Mouse (Mus musculus) embryonic facial prominence, embryonic 13.5 days (tissue): ENCODE measurements around the gene Ltf. TPM values are rescaled to one million over a fixed set of nuclear protein-coding genes. Genes with fewer than 3 reads are reported as not detected.

ENCODE experiments used
- ATAC-seq: fragments of 200-750 bp; cut with Nextera tagmentation; 2 replicates; pipeline ENCODE4 v1.8.0; 2017; ENCODE audit warnings: low read depth; ENCODE audit not compliant: insufficient number of reproducible peaks, insufficient read depth, low FRiP score, low TSS enrichment
- H3K27ac ChIP-seq: fragments of 300-500 bp; sonication (generic); 2 replicates; pipeline ENCODE4 v1.5.1; 2015; ENCODE audit warnings: moderate library complexity, mild to moderate bottlenecking, inconsistent platforms
- H3K27me3 ChIP-seq: fragments of 300-500 bp; sonication (generic); 2 replicates; pipeline ENCODE4 v1.6.1; 2015; ENCODE audit warnings: mild to moderate bottlenecking, inconsistent platforms
- H3K36me3 ChIP-seq: fragments of 300-500 bp; sonication (generic); 2 replicates; pipeline ENCODE4 v1.6.1; 2015; ENCODE audit warnings: mild to moderate bottlenecking, inconsistent platforms
- H3K4me1 ChIP-seq: fragments of 300-500 bp; sonication (generic); 2 replicates; pipeline ENCODE4 v1.6.1; 2015; ENCODE audit warnings: inconsistent platforms
- H3K4me2 ChIP-seq: fragments of 300-500 bp; sonication (generic); 2 replicates; pipeline ENCODE4 v1.6.1; 2015; ENCODE audit warnings: moderate library complexity, mild to moderate bottlenecking, inconsistent platforms
- H3K4me3 ChIP-seq: fragments of 300-500 bp; sonication (generic); 2 replicates; pipeline ENCODE4 v1.5.1; 2015; ENCODE audit warnings: mild to moderate bottlenecking, inconsistent platforms
- H3K9ac ChIP-seq: fragments of 300-500 bp; sonication (generic); 2 replicates; pipeline ENCODE4 v1.6.1; 2015; ENCODE audit warnings: mild to moderate bottlenecking, inconsistent platforms
- H3K9me3 ChIP-seq: fragments of 300-500 bp; sonication (generic); 2 replicates; pipeline ENCODE4 v1.6.1; 2016; ENCODE audit warnings: inconsistent platforms
- WGBS: fragments of 180-500 bp; shearing (Covaris S2); methylation state at CpG from one replicate; pipeline ENCODE4 v1.1.7; 2015; ENCODE audit warnings: mixed read lengths; 5-methylcytosine and 5-hydroxymethylcytosine counted together
- polyA plus RNA-seq: library from polyadenylated mRNA; unstranded; fragments of >200 nt; fragmentation: Nextera tagmentation; extraction: Ambion mirVana; gene quantifications from 2 replicates; pipeline ENCODE4 v1.2.1, GENCODE M21; 2015

Gene Ltf
- polyA plus RNA-seq = 0.46 and 1.6 TPM in 2 replicates

DNA sequence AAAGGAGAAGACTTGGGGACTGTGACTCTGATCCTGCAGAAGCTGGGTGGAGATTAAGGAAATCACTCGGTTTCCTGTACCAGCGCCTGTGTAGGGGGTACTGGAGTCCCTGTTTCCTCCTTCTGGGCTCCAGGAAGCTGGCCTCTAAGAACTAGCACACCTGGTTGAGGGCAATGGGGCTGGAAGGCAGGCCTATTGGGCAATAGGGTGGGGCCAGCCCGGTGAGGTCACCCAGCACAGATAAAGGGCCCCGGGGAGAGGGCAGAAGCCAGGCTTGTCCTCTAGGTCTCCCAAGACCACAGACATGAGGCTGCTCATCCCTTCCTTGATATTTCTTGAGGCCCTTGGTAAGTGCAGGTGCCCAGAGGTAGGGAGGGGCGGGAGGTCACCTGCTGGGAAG is at the start of gene Ltf:
Gene Ltf, plus strand, starts transcription at position 250 of the 400 bp plus-strand sequence.
- H3K27me3 ChIP-seq = no peaks in the 10 kb centered on the region
- no peak within 1 kb of the TSS for H3K4me3 ChIP-seq
- no peak within 1 kb of the TSS for H3K27ac ChIP-seq
- no peak within 1 kb of the TSS for H3K9ac ChIP-seq
- 85% methylated on average over 5 of the region's 5 CpGs for WGBS
- no peak within 1 kb of the TSS for H3K4me2 ChIP-seq
- H3K4me1 ChIP-seq = no peaks in the 10 kb centered on the region
- H3K9me3 ChIP-seq = no peaks in the 10 kb centered on the region
- no peak for ATAC-seq
- H3K36me3 ChIP-seq = no peaks in the 10 kb centered on the region

DNA sequence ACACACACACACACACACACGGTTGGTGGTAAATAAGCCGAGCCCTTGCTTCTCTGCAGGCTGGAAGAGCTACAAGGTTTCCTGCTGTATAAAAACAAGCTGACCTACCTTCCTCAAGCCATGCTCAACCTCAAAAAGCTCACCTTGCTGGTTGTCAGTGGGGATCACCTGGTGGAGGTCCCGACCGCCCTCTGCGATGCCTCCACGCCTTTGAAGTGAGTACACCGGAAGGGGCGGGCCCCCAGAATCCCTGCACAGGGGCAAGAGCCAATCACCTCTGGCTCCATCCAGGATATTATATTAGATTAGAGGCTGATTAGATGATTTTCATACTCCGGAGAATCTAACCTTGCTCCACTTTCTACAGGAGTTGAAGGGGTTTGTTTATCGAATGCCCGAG is 39.7 kb upstream of the Ltf start:
- ATAC-seq = no peak
- Histone ChIP-seq H3K36me3 (no peaks in the 10 kb centered on the region), H3K27ac (no peak overlapping the region), H3K9ac (no peak overlapping the region), H3K4me2 (no peak overlapping the region), H3K4me1 (no peaks in the 10 kb centered on the region), H3K27me3 (no peaks in the 10 kb centered on the region), H3K4me3 (no peak overlapping the region), H3K9me3 (no peaks in the 10 kb centered on the region)
- WGBS = 89% methylated on average over 11 of the region's 11 CpGs

DNA sequence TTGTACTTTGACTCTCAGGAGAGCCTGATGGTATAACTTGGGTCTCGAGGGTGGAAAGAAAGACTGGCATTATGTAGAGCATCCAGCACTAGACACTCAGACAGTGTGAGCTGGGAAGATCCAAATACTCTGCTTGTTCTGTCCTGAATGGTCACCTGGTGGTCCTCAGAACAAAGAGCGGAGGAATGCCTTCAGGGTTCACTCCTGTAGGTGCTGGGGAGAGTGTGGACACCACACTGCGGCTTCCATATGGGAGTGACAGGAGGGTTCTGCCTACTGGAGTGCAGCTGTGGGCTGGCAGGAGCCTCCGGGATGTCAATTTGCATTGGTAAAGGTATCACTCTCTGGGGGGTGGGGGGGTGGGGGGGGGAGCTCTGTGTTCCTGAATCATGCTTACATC is 36.7 kb upstream of the Ltf start:
- H3K36me3 ChIP-seq = no peaks in the 10 kb centered on the region
- no peaks in the 10 kb centered on the region for H3K4me1 ChIP-seq
- H3K9ac ChIP-seq = no peak overlapping the region
- 53% methylated on average over 4 of the region's 4 CpGs for WGBS
- no peak for ATAC-seq
- no peaks in the 10 kb centered on the region for H3K27me3 ChIP-seq
- H3K4me2 ChIP-seq = no peak overlapping the region
- H3K9me3 ChIP-seq = no peaks in the 10 kb centered on the region
- H3K27ac ChIP-seq = no peak overlapping the region
- no peak overlapping the region for H3K4me3 ChIP-seq

DNA sequence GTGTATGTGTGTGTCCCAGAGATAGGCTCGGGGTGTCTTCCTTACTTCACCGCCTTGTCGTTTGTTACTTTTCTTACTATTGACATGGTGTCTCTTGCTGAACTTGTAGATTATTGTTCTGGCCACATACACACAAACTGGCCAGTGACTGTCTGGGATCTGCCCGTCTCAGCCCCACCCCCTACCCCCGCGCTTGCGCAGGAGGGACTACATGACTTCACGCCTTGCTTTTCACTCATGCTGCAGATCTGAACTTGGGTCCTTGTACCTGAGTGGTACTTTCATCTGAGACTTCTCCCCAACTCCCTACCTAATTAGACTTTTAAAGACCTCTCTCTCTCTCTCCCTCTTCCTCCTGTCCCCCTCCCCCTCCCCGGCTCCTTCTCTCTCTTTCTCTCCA is 35.0 kb upstream of the Ltf start:
- Histone ChIP-seq H3K4me1 (no peaks in the 10 kb centered on the region), H3K4me2 (no peak overlapping the region), H3K27me3 (no peaks in the 10 kb centered on the region), H3K9me3 (no peaks in the 10 kb centered on the region), H3K9ac (no peak overlapping the region), H3K4me3 (no peak overlapping the region), H3K36me3 (no peaks in the 10 kb centered on the region), H3K27ac (no peak overlapping the region)
- ATAC-seq = no peak
- WGBS = 89% methylated on average over 9 of the region's 9 CpGs

DNA sequence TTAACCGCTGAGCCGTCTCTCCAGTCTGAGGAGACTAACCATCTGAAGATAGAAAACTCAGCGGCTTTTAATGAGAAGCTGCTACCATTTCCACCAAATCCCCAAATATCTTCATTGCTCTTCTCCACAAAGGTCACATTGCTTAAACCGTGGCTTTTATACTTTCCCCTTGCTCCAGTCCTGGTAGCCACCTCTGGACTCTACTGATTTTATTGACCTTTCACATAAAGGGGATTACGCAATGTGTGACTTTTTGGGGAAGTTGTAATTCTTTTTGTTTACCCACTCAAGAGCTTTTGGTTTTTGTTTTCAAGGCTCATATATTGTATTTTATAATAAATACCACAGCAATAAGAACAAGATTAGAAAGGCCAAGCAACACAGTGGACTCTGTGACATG is 33.5 kb upstream of the Ltf start:
- no peak overlapping the region for H3K4me2 ChIP-seq
- H3K4me1 ChIP-seq = no peaks in the 10 kb centered on the region
- H3K27me3 ChIP-seq = no peaks in the 10 kb centered on the region
- H3K27ac ChIP-seq = no peak overlapping the region
- WGBS = 92% methylated on average over 5 of the region's 5 CpGs
- no peak for ATAC-seq
- no peak overlapping the region for H3K4me3 ChIP-seq
- no peaks in the 10 kb centered on the region for H3K36me3 ChIP-seq
- H3K9me3 ChIP-seq = no peaks in the 10 kb centered on the region
- H3K9ac ChIP-seq = no peak overlapping the region

DNA sequence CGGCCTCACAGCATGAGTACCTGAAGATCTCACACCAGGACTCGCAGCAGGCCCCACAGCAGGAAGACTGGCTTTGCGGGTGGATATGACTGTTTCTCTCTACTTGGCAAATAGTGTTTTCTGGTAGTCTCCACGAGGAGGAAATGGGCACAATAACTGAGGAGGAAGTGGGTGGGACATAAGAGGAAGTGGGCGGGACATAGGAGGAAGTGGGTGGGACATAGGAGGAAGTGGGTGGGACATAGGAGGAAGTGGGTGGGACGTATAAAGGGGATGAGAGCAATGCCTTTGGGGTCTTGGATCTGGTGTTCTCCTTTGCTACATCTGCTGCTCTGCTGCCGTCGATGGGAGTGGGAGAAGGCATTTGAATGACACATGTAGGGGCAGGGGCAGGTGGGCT is 33.1 kb upstream of the Ltf start:
- 88% methylated on average over 8 of the region's 8 CpGs for WGBS
- H3K4me3 ChIP-seq = no peak overlapping the region

DNA sequence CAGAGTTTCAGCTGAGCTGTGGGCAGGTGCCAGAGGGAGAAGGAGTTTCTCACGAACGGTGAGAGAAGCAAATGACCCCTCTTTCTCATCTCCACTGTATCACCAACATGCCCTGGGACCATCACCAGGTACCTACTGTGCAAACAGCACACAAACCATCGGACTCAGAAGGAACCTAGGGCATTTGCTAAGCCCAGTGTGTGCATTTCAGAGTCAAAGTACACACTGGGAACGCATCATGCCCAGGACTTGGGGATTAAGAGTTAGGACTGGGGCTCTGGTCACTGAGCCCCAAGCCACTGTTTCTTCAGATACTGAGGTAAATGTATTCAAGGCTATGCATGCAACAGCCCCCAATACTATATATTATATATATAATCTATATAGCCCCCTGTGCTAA is 31.7 kb upstream of the Ltf start:
- Histone ChIP-seq H3K9ac (0 out of 2 replicates have a peak overlapping the region, but pooled peaks have one; percentile 0), H3K4me1 (no peaks in the 10 kb centered on the region), H3K4me2 (no peak overlapping the region), H3K27ac (no peak overlapping the region), H3K9me3 (no peaks in the 10 kb centered on the region), H3K36me3 (no peaks in the 10 kb centered on the region), H3K27me3 (no peaks in the 10 kb centered on the region; the same call in 1 of the 2 replicates), H3K4me3 (no peak overlapping the region)
- no peak for ATAC-seq
- 87% methylated on average over 4 of the region's 4 CpGs for WGBS

More for the DNA sequence above, 33.1 kb upstream of the Ltf start:
- Histone ChIP-seq H3K4me1 (no peaks in the 10 kb centered on the region), H3K9me3 (no peaks in the 10 kb centered on the region), H3K9ac (no peak overlapping the region), H3K27me3 (no peaks in the 10 kb centered on the region), H3K36me3 (no peaks in the 10 kb centered on the region), H3K4me2 (no peak overlapping the region), H3K27ac (no peak overlapping the region)
- no peak for ATAC-seq

DNA sequence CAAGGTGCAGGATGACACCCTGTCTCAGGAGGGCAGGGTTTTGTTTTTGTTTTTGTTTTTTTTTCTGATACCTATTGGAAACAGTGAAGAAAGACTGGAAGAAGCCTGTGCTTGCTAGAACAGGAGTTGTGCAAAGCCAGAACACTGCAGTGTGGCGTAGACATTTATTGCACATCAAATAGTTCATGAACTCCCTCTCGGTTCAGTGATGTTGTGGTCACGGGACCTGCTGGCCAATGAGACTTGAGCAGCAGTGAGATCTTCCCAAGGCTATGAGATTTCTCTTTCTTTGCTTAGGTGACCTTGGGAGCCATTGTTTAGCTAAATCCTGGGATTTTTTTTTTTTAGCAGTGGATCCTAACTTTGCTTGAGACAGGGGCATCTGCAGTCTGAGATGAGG is 31.0 kb upstream of the Ltf start:
- no peak for ATAC-seq
- Histone ChIP-seq H3K4me1 (no peaks in the 10 kb centered on the region), H3K9me3 (no peaks in the 10 kb centered on the region), H3K27me3 (no peaks in the 10 kb centered on the region; the same call in 1 of the 2 replicates), H3K36me3 (no peaks in the 10 kb centered on the region), H3K4me2 (no peak overlapping the region), H3K27ac (no peak overlapping the region), H3K9ac (no peak overlapping the region), H3K4me3 (no peak overlapping the region)
- 76% methylated on average over 3 of the region's 3 CpGs for WGBS

DNA sequence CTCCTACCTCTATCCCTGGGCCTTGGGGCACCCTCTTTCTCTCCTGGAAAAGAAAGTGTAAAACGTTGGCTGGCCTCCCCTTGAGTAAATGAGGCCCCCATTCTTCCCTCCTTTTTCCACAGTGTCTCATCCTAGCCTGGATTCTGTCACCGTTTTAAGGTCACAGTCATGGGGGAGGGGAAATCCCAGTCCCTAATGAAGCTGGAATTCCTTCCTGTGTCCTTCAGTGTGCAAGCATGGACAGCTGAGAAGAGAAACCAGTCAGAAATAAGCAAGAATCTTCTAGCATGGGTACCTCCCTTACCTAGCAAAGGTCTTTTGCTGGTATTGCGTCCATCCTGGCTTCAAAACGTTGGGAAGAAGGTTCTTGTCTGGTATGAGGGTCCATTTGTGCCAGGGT is 29.9 kb upstream of the Ltf start:
- H3K27me3 ChIP-seq = no peaks in the 10 kb centered on the region; the same call in 1 of the 2 replicates
- no peak overlapping the region for H3K4me2 ChIP-seq
- no peak overlapping the region for H3K4me3 ChIP-seq
- H3K9me3 ChIP-seq = no peaks in the 10 kb centered on the region
- 68% methylated on average over 4 of the region's 4 CpGs for WGBS
- no peaks in the 10 kb centered on the region for H3K4me1 ChIP-seq
- H3K9ac ChIP-seq = no peak overlapping the region
- H3K27ac ChIP-seq = no peak overlapping the region
- no peak for ATAC-seq
- no peaks in the 10 kb centered on the region for H3K36me3 ChIP-seq

DNA sequence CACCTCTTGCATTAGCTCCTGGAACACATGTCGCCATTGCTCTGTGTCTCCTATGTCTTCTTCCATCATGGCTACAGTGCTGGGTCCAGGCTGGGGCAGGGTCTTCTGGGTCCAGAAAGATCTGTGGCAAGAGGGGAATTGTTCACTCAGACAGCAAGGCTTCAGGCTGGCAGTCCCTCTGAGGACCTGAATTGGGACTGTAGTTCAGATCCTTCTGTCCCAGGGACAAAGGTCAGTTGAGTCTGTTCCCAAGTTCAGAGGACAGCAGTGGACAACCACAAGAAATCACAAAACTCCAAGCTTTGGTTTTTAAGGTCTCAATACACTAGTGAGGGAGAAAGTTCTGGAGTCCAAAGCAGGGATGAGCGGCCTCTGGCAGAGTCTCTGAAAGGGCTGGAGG is 29.5 kb upstream of the Ltf start:
- 90% methylated on average over 2 of the region's 2 CpGs for WGBS
- no peak overlapping the region for H3K4me3 ChIP-seq
- H3K27me3 ChIP-seq = no peaks in the 10 kb centered on the region; the same call in 1 of the 2 replicates
- H3K9me3 ChIP-seq = no peaks in the 10 kb centered on the region
- ATAC-seq = no peak
- H3K4me1 ChIP-seq = no peaks in the 10 kb centered on the region
- no peak overlapping the region for H3K4me2 ChIP-seq
- no peaks in the 10 kb centered on the region for H3K36me3 ChIP-seq
- H3K9ac ChIP-seq = no peak overlapping the region
- no peak overlapping the region for H3K27ac ChIP-seq

DNA sequence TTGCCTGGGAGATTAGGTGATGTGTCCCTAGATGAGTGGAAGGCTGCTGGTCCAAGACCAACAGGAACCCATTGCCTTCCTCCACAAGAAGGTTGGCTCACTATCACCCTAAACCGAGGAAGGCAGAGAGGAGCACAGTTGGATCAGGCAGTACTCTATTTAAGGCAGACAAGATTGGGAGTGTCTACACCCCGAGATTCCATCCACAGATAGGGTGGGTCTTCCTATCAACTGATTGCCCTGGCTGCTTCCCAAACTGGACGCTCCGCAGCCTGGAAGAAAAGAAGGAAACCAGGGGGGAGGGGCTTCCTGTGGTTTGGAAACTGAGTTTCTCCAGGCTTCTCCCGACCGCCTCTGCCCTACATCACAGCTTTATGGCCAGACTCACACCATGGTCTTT is 28.9 kb upstream of the Ltf start, which contains the start of gene Rtp3:
Gene Rtp3, minus strand, starts transcription at position 380 of the 400 bp plus-strand sequence.
- Histone ChIP-seq H3K4me2 (no peak within 1 kb of the TSS), H3K36me3 (no peaks in the 10 kb centered on the region), H3K4me3 (no peak within 1 kb of the TSS), H3K9me3 (no peaks in the 10 kb centered on the region), H3K4me1 (no peaks in the 10 kb centered on the region), H3K9ac (no peak within 1 kb of the TSS), H3K27me3 (no peaks in the 10 kb centered on the region; the same call in 1 of the 2 replicates), H3K27ac (no peak within 1 kb of the TSS)
- WGBS = 61% methylated on average over 6 of the region's 6 CpGs
- no peak for ATAC-seq

DNA sequence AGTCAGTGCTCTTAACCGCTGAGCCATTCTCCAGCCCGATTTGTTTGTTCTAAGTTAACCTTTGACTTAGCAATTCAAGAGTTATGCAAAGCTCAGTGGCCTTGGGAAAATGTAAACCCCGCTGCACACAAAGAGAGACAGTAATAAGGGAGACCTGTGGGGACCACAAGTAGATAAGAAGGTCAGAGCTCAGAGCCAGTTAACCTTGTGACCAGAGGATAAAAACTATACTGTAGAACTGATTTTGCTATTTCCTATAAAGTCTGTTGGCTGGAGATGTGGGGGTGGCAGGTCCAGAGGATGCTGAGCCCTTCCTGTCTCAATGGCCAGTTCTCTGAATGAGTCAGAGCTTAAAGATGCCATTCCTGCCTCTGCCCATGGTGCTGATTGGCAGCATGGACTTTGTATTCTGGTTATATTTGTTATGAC is 25.8 kb upstream of the Ltf start:
- Histone ChIP-seq H3K4me1 (no peaks in the 10 kb centered on the region), H3K9me3 (no peaks in the 10 kb centered on the region), H3K27ac (no peak overlapping the region), H3K4me2 (no peak overlapping the region), H3K9ac (no peak overlapping the region), H3K27me3 (no peaks in the 10 kb centered on the region; the same call in 1 of the 2 replicates), H3K36me3 (no peaks in the 10 kb centered on the region), H3K4me3 (no peak overlapping the region)
- ATAC-seq = no peak
- WGBS = 28% methylated on average over 3 of the region's 3 CpGs
